Mouse (Mus musculus) liver, adult 2 months (tissue): ENCODE results near the gene C2cd5. TPM values are rescaled to one million over a fixed set of nuclear protein-coding genes. Genes with fewer than 3 reads are reported as not detected.

ENCODE experiments used
- DNase-seq: peaks from one replicate; pipeline ENCODE4 v3.0.0-alpha.2; 2011; ENCODE audit warnings: low read depth, low spot score; ENCODE audit errors: extremely low read depth
- H3K27ac ChIP-seq: fragments of 200-500 bp; replicated peaks from 2 replicates; pipeline ENCODE4 v1.5.1; 2012; ENCODE audit warnings: low read depth, mild to moderate bottlenecking, control low read depth, inconsistent platforms, low read length; ENCODE audit not compliant: insufficient read depth
- H3K27me3 ChIP-seq: fragments of 200-500 bp; 2 replicates; pipeline ENCODE4 v1.6.1; 2012; ENCODE audit warnings: mild to moderate bottlenecking, moderate library complexity, low read length, inconsistent platforms; ENCODE audit not compliant: control insufficient read depth, insufficient read depth
- H3K36me3 ChIP-seq: fragments of 200-500 bp; 2 replicates; pipeline ENCODE4 v1.6.1; 2012; ENCODE audit warnings: low read length, inconsistent platforms; ENCODE audit not compliant: control insufficient read depth, insufficient read depth
- H3K4me1 ChIP-seq: fragments of 200-500 bp; 2 replicates; pipeline ENCODE4 v1.6.1; 2011; ENCODE audit warnings: low read length; ENCODE audit not compliant: control insufficient read depth, insufficient read depth
- H3K4me3 ChIP-seq: fragments of 200-500 bp; 2 replicates; pipeline ENCODE4 v1.5.1; 2011; ENCODE audit warnings: low read depth, mild to moderate bottlenecking, control low read depth, low read length, moderate library complexity; ENCODE audit not compliant: insufficient read depth
- H3K79me2 ChIP-seq: fragments of 200-500 bp; 2 replicates; pipeline ENCODE4 v1.6.1; 2012; ENCODE audit warnings: inconsistent platforms, mild to moderate bottlenecking, low read length, moderate library complexity; ENCODE audit not compliant: control insufficient read depth, insufficient read depth
- H3K9ac ChIP-seq: fragments of 200-500 bp; 2 replicates; pipeline ENCODE4 v1.6.1; 2012; ENCODE audit warnings: low read depth, mild to moderate bottlenecking, control low read depth, inconsistent platforms, low read length
- CTCF ChIP-seq: fragments of 200-500 bp; IDR thresholded peaks from 2 replicates; pipeline ENCODE4 v1.5.1; 2011; ENCODE audit warnings: low read depth, low read length, control low read depth
- POLR2A ChIP-seq: fragments of 200-500 bp; IDR thresholded peaks from 2 replicates; pipeline ENCODE4 v1.6.1; 2011; ENCODE audit warnings: low read length, control low read depth; ENCODE audit not compliant: insufficient read depth; ENCODE audit errors: extremely low read depth
- WGBS: fragments of 180-500 bp; shearing (Covaris S2); methylation state at CpG from one replicate; pipeline ENCODE4 v1.1.7; 2018; 5-methylcytosine and 5-hydroxymethylcytosine counted together
- polyA plus RNA-seq: library from polyadenylated mRNA; depleted of rRNA; stranded (reverse); fragments of >200 nt; gene quantifications from 2 replicates; pipeline ENCODE4 v1.2.3, GENCODE M21; 2012
- total RNA-seq: library from RNA; depleted of rRNA; stranded (reverse); fragments of >200 nt; gene quantifications from 2 replicates; pipeline ENCODE4 v1.2.3, GENCODE M21; 2014

C2cd5 gene
- total and polyA plus RNA-seq, 2 experiments: 3.2 to 4.1 TPM

DNA sequence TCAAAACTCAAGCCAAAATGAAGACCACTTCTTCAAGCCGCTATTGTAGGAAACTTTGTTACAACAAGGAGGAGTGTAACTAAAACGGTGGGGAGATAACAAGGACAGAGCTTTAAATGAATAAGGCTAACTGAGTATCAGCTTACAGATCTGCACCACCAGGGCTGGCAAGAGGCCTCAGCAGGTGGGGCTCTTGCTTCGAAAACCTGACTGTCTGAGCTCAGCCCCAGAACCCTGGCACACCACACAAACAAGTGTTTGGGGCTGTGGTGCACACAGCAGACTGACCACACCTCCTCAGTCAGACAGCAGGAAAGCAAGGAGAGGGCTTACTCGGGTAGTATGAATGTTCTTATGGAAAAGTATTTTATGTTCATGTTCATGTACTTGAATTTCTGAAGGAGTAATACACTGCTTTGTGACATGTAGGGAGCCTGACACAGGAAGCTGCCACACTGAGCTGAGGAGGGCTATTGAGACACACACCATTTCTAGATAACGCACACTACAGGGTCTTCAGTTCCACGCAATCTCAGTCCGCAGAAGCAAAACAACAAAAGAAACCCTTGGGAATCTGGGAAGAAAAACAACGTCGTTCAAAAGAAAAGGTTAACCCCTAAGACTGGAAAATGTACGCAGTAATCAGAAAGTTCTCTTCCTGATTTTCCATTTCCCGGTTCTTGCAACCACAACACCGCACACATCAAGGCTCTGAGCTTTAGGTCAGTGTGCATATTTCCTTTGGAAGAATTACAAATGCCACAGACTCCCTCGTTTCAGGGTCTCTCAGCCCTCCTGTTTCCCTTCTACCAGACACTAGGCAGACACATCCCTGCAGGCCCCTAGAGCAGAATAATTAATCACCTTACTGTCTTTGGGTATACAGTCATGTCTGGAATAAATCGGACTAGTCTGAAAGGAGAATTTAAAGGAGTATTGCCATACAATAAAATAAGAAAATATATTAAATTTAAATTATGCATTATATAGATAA lies 105.9 kb downstream of the C2cd5 start:
- peaks cover 1% of the 10 kb centered on the region; the same call in 1 of the 2 replicates for H3K4me1 ChIP-seq
- H3K9ac ChIP-seq: no peak overlapping the region
- no peaks in the 10 kb centered on the region for H3K27me3 ChIP-seq
- no peak overlapping the region for H3K27ac ChIP-seq
- H3K36me3 ChIP-seq: no peaks in the 10 kb centered on the region
- WGBS: 49% methylated on average over 14 of the region's 14 CpGs
- no peak for DNase-seq
- no peaks in the 10 kb centered on the region for H3K79me2 ChIP-seq
- peak; percentile 47; the same call in 1 of the 2 replicates for TF ChIP-seq CTCF
- no peak for TF ChIP-seq POLR2A
- no peak overlapping the region for H3K4me3 ChIP-seq

DNA sequence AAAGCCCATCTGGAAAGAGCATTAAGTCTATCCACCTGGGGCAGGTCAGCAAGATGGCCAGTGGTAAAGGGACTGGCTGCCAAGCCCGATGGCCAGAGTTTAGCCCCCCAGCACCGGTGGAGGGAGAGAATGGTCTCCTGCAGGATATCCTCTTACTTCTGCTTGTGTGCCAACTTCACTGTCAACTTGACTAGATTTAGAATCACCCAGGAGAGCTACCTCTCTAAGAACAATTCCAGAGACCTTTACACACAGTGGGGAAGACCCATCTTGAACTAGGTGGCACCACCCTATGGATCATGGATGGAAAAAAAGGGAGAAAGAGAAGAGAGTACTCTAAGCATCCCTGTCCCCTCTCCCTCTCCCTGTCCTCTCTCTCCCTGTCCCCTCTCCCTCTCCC lies 107.0 kb downstream of the C2cd5 start:
- Histone ChIP-seq H3K4me1 (no peaks in the 10 kb centered on the region), H3K79me2 (no peaks in the 10 kb centered on the region), H3K27me3 (no peaks in the 10 kb centered on the region), H3K9ac (no peak overlapping the region), H3K27ac (no peak overlapping the region), H3K36me3 (no peaks in the 10 kb centered on the region), H3K4me3 (no peak overlapping the region)
- TF ChIP-seq POLR2A (no peak), CTCF (no peak)
- no peak for DNase-seq
- WGBS: 71% methylated on average over 2 of the region's 2 CpGs

DNA sequence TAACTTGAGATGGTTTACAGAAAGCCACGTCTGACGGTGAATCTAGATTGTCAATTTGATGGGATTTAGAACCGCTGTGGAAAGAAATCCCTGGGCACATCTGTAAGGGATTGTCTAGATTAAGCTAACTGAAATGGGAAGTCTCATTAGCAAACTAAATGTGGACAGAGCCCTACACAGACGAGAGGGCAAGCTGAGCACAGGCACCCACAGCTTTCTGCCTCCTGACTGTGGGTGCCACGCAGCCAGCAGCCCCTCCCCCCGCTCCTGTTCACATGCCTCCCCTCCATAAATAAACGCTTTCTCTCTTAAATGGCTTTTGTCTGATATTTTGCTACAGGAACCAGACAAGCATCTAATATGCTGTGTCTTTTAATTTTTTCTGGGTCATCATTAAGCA lies 107.8 kb downstream of the C2cd5 start:
- Histone ChIP-seq H3K27ac (no peak overlapping the region), H3K27me3 (no peaks in the 10 kb centered on the region), H3K9ac (no peak overlapping the region), H3K36me3 (no peaks in the 10 kb centered on the region), H3K4me3 (no peak overlapping the region), H3K4me1 (no peaks in the 10 kb centered on the region), H3K79me2 (no peaks in the 10 kb centered on the region)
- no peak for TF ChIP-seq POLR2A
- TF ChIP-seq CTCF: no peak
- 62% methylated on average over 7 of the region's 7 CpGs for WGBS
- no peak for DNase-seq

DNA sequence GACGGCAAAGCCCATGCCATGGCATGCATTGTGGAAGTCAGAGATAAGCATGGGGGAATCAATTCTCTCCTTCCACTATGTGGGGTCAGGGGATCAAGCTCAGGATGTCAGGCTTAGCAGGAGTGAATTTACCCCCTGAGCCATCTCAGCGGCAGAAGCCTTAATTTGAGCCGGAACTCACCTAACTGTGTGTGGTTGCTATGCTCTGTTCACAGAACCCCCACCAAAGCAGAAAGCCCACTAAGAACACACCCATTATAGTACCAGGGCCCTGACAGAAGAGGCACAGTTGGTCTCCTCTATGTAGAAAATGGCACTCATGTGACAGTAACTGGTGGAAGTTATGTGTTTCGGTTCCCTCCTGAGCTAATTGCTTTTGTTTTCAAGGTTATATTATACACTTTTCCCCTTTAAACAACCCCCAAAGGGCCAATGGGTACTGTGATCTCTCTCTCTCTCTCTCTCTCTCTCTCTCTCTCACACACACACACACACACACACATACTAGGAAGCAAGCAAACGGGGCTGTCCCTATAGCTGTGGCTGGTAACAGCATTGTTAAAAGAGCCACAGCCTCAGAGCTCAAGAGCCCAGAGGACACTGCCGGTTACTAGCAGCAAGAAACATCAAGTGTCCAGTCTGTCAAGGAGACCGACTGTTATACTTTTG lies 108.4 kb downstream of the C2cd5 start:
- H3K79me2 ChIP-seq: no peaks in the 10 kb centered on the region
- WGBS: 64% methylated on average over 7 of the region's 7 CpGs
- DNase-seq: no peak
- no peak overlapping the region for H3K27ac ChIP-seq
- no peaks in the 10 kb centered on the region for H3K4me1 ChIP-seq
- TF ChIP-seq POLR2A (no peak), CTCF (no peak)
- no peaks in the 10 kb centered on the region for H3K36me3 ChIP-seq
- H3K27me3 ChIP-seq: no peaks in the 10 kb centered on the region
- no peak overlapping the region for H3K9ac ChIP-seq
- H3K4me3 ChIP-seq: no peak overlapping the region

DNA sequence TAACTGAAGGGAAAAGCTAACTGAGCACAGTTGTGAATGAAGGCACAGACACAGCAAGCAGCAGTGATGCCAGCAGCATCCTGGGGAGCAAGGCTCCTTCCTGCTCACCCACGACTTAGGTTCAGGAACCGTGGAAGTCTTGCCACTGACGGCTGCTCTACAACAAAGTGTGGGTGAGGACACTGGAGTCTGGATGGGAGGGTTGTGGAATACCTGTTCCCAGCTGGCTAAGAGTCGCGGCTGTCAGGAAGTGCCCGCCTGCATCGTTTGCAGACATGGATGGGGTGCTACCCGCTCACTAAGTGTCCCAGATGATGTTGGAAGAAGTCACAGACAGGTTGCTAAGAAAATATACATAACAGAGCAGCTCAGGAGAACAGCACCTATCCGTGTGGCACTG lies 109.4 kb downstream of the C2cd5 start:
- H3K9ac ChIP-seq: no peak overlapping the region
- 87% methylated on average over 9 of the region's 9 CpGs for WGBS

DNA sequence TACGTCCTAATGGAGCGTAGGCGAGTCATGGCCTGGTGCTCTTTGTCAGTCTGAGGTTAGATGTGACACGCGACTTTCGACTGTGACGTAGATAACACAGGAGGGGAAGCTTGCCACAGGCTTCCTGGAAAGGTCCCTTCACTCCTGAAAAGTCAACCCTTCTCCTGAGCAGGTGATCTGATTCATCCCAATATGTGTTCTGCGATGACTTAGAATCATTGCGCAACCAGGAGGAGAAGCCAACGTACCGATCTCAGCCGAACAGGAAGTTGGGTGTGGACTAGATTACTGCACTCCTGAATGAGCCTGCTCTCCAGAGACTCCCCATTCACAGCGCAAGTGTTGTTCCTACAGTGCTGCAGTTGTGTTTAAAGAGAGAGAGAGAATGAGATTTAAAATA lies 110.4 kb downstream of the C2cd5 start:
- Histone ChIP-seq H3K4me3 (no peak overlapping the region), H3K79me2 (no peaks in the 10 kb centered on the region), H3K27me3 (no peaks in the 10 kb centered on the region), H3K36me3 (no peaks in the 10 kb centered on the region), H3K4me1 (no peaks in the 10 kb centered on the region), H3K27ac (no peak overlapping the region), H3K9ac (no peak overlapping the region)
- TF ChIP-seq POLR2A (no peak), CTCF (no peak)
- 61% methylated on average over 13 of the region's 13 CpGs for WGBS
- peak; percentile 19 for DNase-seq

More for the DNA sequence above, 109.4 kb downstream of the C2cd5 start:
- H3K4me1 ChIP-seq: no peaks in the 10 kb centered on the region
- no peaks in the 10 kb centered on the region for H3K36me3 ChIP-seq
- no peak for DNase-seq
- H3K27ac ChIP-seq: no peak overlapping the region
- no peaks in the 10 kb centered on the region for H3K79me2 ChIP-seq
- no peak for TF ChIP-seq CTCF
- H3K4me3 ChIP-seq: no peak overlapping the region
- H3K27me3 ChIP-seq: no peaks in the 10 kb centered on the region
